Mouse (Mus musculus): ENCODE results near the gene Nme7. TPM values are rescaled to one million over a fixed set of nuclear protein-coding genes. Genes with fewer than 3 reads are reported as not detected.

The Nme7 gene
- total and polyA plus RNA-seq, 2 experiments from 2014 or later: 9.0 to 10.5 TPM

DNA sequence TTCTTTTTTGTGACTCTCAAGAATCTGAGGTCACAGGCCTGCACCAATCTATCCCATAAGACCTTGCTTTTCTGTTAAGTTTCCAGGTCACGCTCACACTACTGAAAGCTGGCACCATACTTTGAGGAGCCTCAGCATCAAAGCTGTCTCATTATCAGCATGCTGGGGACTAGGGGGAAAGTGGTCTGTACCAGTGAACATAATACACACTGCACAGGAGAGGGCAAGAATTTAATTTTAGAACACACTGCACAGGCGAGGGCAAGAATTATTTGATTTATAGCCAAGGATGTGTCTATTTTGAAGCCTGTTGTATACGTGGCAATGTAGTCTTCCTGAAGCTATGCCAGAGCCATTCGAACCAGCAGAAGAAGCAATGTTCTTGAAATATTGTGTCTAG lies 64.2 kb downstream of the Nme7 start:
- no peaks in the 10 kb centered on the region for H3K36me3 ChIP-seq (replicated peaks; ENCODE audit: control insufficient read depth, insufficient read depth, low read length)
- H3K27me3 ChIP-seq (ENCODE audit: control insufficient read depth, insufficient read depth, low read length): no peaks in the 10 kb centered on the region
- no peak overlapping the region for H3K9ac ChIP-seq (replicated peaks; ENCODE audit: low read depth, low read length)
- no peaks in the 10 kb centered on the region for H3K9me3 ChIP-seq (replicated peaks; ENCODE audit: control insufficient read depth, low read length)
- no peaks in the 10 kb centered on the region for H3K4me1 ChIP-seq (ENCODE audit: control insufficient read depth, insufficient read depth)
- H3K27ac ChIP-seq (ENCODE audit: low read depth): peak overlapping the region; percentile 34; the same call in 1 of the 2 replicates
- DNase-seq (ENCODE audit: low spot score) (no peak), ATAC-seq (ENCODE audit: insufficient read depth, low read depth) (peak; percentile 61)
- H3K4me2 ChIP-seq (ENCODE audit: low read depth, low read length): no peak overlapping the region
- H3K4me3 ChIP-seq (ENCODE audit: low read depth, low read length): no peak overlapping the region
- 29% methylated on average over 4 of the region's 4 CpGs for WGBS
- TF ChIP-seq EP300 (IDR thresholded peaks at IDR 0.05; ENCODE audit: low read depth): no peak
- no peak for TF ChIP-seq CTCF (IDR thresholded peaks at IDR 0.05; ENCODE audit: low read depth)

DNA sequence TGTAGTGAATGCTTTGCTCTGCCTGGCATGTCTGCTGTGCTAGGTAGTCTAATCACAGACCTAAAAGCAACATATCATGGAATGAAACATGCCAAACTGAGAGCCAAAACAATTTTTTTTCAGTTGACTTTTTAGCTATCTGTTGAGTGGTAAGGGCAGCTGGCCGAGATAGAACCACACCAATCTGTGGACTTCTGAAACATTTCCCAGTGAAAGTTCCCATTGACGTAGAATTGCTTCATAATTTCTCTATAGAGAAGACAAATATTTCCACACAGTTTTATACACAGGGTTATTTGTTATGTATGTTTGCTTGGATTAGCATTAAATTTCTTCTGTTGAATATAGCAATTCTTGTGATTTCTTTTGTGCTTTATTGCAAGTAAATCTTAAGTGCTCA lies 65.9 kb downstream of the Nme7 start:
- Histone ChIP-seq H3K27ac (ENCODE audit: low read depth) (no peak overlapping the region), H3K36me3 (replicated peaks; ENCODE audit: control insufficient read depth, insufficient read depth, low read length) (no peaks in the 10 kb centered on the region), H3K4me2 (ENCODE audit: low read depth, low read length) (no peak overlapping the region), H3K4me1 (ENCODE audit: control insufficient read depth, insufficient read depth) (no peaks in the 10 kb centered on the region), H3K9me3 (replicated peaks; ENCODE audit: control insufficient read depth, low read length) (no peaks in the 10 kb centered on the region), H3K9ac (replicated peaks; ENCODE audit: low read depth, low read length) (no peak overlapping the region), H3K27me3 (ENCODE audit: control insufficient read depth, insufficient read depth, low read length) (no peaks in the 10 kb centered on the region), H3K4me3 (ENCODE audit: low read depth, low read length) (no peak overlapping the region)
- ATAC-seq (ENCODE audit: insufficient read depth, low read depth) (no peak), DNase-seq (ENCODE audit: low spot score) (no peak)
- TF ChIP-seq CTCF (IDR thresholded peaks at IDR 0.05; ENCODE audit: low read depth): no peak
- TF ChIP-seq EP300 (IDR thresholded peaks at IDR 0.05; ENCODE audit: low read depth): no peak
- WGBS: 83% methylated on average over 2 of the region's 2 CpGs

DNA sequence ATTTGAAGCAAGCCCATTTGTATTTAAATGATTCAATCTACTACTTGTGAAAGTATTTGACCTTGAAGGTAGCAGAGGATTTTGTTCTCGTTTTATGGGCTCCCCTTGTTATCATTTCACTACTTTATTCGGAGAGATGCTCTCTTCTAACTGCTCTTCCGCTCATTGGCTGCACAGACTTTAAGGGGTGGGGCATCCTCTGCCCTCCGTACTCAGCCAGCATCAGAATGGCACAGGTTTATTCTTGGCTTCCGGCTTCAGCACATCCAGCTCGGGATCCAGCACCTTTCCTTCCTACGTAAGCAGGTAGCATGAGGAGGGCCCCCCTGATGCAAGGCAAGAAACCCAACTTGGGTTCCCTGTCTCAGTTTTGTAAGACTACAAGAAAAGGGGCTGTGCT lies 69.1 kb downstream of the Nme7 start:
- Histone ChIP-seq H3K9ac (replicated peaks; ENCODE audit: low read depth, low read length) (no peak overlapping the region), H3K27ac (ENCODE audit: low read depth) (no peak overlapping the region), H3K9me3 (replicated peaks; ENCODE audit: control insufficient read depth, low read length) (no peaks in the 10 kb centered on the region), H3K4me3 (ENCODE audit: low read depth, low read length) (no peak overlapping the region), H3K4me2 (ENCODE audit: low read depth, low read length) (no peak overlapping the region), H3K36me3 (replicated peaks; ENCODE audit: control insufficient read depth, insufficient read depth, low read length) (no peaks in the 10 kb centered on the region), H3K27me3 (ENCODE audit: control insufficient read depth, insufficient read depth, low read length) (no peaks in the 10 kb centered on the region), H3K4me1 (ENCODE audit: control insufficient read depth, insufficient read depth) (no peaks in the 10 kb centered on the region)
- 72% methylated on average over 7 of the region's 7 CpGs for WGBS
- DNase-seq (ENCODE audit: low spot score) (no peak), ATAC-seq (ENCODE audit: insufficient read depth, low read depth) (no peak)
- TF ChIP-seq CTCF (IDR thresholded peaks at IDR 0.05; ENCODE audit: low read depth): no peak
- TF ChIP-seq EP300 (IDR thresholded peaks at IDR 0.05; ENCODE audit: low read depth): no peak

DNA sequence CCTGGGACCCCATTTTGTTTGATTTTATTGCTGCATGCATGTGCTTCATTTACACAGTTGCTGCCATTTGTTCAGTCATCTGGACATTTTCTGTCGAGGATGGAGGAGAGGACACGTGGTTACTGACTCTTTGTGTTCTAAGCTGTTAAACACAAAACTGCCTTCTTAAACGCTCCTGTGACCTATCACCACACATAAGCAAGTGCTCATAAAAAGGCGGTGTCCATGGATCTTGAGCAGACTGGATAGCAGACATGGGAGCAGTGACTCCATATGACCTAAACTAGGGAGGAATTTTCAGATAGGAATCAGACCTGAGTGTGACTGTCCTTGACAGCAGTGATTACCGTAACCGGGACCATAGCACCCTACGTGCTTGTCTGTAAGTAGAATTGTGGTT lies 70.1 kb downstream of the Nme7 start:
- no peak for TF ChIP-seq CTCF (IDR thresholded peaks at IDR 0.05; ENCODE audit: low read depth)
- no peak for TF ChIP-seq EP300 (IDR thresholded peaks at IDR 0.05; ENCODE audit: low read depth)
- Histone ChIP-seq H3K4me1 (ENCODE audit: control insufficient read depth, insufficient read depth) (no peaks in the 10 kb centered on the region), H3K27ac (ENCODE audit: low read depth) (no peak overlapping the region), H3K9ac (replicated peaks; ENCODE audit: low read depth, low read length) (no peak overlapping the region), H3K36me3 (replicated peaks; ENCODE audit: control insufficient read depth, insufficient read depth, low read length) (no peaks in the 10 kb centered on the region), H3K27me3 (ENCODE audit: control insufficient read depth, insufficient read depth, low read length) (no peaks in the 10 kb centered on the region), H3K4me2 (ENCODE audit: low read depth, low read length) (no peak overlapping the region), H3K9me3 (replicated peaks; ENCODE audit: control insufficient read depth, low read length) (no peaks in the 10 kb centered on the region), H3K4me3 (ENCODE audit: low read depth, low read length) (no peak overlapping the region)
- 64% methylated on average over 7 of the region's 7 CpGs for WGBS
- DNase-seq (ENCODE audit: low spot score): no peak
- ATAC-seq (ENCODE audit: insufficient read depth, low read depth): no peak

DNA sequence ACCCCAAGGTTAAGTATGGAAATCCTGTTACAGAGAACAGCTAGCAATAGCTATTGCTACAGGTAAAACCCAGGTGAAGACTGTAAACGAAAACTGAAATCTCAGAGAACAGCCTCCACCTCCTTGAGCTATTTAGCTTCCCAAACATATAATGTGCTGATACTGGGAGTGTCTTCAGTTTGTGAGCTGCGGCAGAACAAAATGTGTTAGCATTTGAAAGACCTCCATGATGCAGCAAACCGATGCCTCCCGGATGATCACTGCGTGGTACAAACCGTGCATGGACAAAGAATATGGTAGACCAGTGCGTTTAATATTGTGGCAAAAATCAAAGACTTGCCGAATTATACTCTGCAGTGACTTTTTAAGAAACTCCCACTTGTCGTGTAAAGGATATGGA lies 71.7 kb downstream of the Nme7 start:
- TF ChIP-seq CTCF (IDR thresholded peaks at IDR 0.05; ENCODE audit: low read depth) (no peak), EP300 (IDR thresholded peaks at IDR 0.05; ENCODE audit: low read depth) (no peak)
- DNase-seq (ENCODE audit: low spot score): no peak
- no peaks in the 10 kb centered on the region for H3K9me3 ChIP-seq (replicated peaks; ENCODE audit: control insufficient read depth, low read length)
- no peaks in the 10 kb centered on the region for H3K4me1 ChIP-seq (ENCODE audit: control insufficient read depth, insufficient read depth)
- H3K4me2 ChIP-seq (ENCODE audit: low read depth, low read length): no peak overlapping the region
- no peaks in the 10 kb centered on the region for H3K27me3 ChIP-seq (ENCODE audit: control insufficient read depth, insufficient read depth, low read length)
- no peak for ATAC-seq (ENCODE audit: insufficient read depth, low read depth)
- H3K9ac ChIP-seq (replicated peaks; ENCODE audit: low read depth, low read length): no peak overlapping the region
- no peaks in the 10 kb centered on the region for H3K36me3 ChIP-seq (replicated peaks; ENCODE audit: control insufficient read depth, insufficient read depth, low read length)
- no peak overlapping the region for H3K4me3 ChIP-seq (ENCODE audit: low read depth, low read length)
- no peak overlapping the region for H3K27ac ChIP-seq (ENCODE audit: low read depth)
- 94% methylated on average over 9 of the region's 9 CpGs for WGBS

DNA sequence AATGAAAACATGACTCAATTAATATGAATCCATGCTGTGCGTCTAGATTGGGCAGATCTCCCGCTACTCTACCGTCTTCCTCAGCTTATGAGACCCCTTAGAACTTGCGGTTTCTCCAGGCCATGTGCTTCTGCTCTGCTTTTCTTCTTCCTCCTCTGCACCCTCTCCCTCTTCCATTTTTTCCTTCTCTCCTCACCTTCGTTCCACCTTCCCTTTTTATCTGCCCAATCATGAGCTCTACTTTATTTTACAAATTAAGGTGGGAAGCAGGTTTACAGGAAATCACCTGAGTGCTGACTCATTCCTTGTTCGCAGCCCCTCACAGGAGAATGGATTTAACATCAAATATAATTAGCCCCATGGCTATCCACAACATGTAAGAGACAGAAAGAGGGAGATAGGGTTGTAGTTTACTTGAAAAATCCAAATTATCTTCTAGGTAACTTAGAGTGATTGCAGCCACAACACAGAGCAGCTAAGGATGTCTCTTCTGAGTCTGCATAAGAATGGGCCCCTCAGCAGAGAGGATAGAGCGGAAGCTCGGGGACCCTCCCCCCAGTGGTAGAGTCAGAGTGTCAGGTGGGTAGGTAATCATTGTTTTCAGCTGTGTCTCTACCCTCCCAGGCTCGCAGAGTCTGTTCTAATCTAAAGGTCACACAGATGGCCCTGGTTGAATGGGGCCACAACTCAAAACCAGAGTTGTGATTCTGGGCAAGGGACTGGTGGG lies 73.0 kb downstream of the Nme7 start:
- no peaks in the 10 kb centered on the region for H3K27me3 ChIP-seq (ENCODE audit: control insufficient read depth, insufficient read depth, low read length)
- no peak overlapping the region for H3K4me2 ChIP-seq (ENCODE audit: low read depth, low read length)
- DNase-seq (ENCODE audit: low spot score) (no peak), ATAC-seq (ENCODE audit: insufficient read depth, low read depth) (no peak)
- 80% methylated on average over 9 of the region's 9 CpGs for WGBS
- no peaks in the 10 kb centered on the region for H3K36me3 ChIP-seq (replicated peaks; ENCODE audit: control insufficient read depth, insufficient read depth, low read length)
- no peak overlapping the region for H3K9ac ChIP-seq (replicated peaks; ENCODE audit: low read depth, low read length)
- H3K9me3 ChIP-seq (replicated peaks; ENCODE audit: control insufficient read depth, low read length): no peaks in the 10 kb centered on the region
- no peak for TF ChIP-seq EP300 (IDR thresholded peaks at IDR 0.05; ENCODE audit: low read depth)
- no peak for TF ChIP-seq CTCF (IDR thresholded peaks at IDR 0.05; ENCODE audit: low read depth)
- no peak overlapping the region for H3K4me3 ChIP-seq (ENCODE audit: low read depth, low read length)
- no peak overlapping the region for H3K27ac ChIP-seq (ENCODE audit: low read depth)
- H3K4me1 ChIP-seq (ENCODE audit: control insufficient read depth, insufficient read depth): no peaks in the 10 kb centered on the region

All from heart, postnatal 0 days (tissue).